Mouse (Mus musculus) testis, postnatal 14 days (tissue): Measurements from ENCODE around the gene 9930022D16Rik.

ENCODE experiments used
- DNase-seq: peaks from one replicate; pipeline ENCODE4 v3.0.0; 2021; ENCODE audit warnings: low spot score

Gene 9930022D16Rik

DNA sequence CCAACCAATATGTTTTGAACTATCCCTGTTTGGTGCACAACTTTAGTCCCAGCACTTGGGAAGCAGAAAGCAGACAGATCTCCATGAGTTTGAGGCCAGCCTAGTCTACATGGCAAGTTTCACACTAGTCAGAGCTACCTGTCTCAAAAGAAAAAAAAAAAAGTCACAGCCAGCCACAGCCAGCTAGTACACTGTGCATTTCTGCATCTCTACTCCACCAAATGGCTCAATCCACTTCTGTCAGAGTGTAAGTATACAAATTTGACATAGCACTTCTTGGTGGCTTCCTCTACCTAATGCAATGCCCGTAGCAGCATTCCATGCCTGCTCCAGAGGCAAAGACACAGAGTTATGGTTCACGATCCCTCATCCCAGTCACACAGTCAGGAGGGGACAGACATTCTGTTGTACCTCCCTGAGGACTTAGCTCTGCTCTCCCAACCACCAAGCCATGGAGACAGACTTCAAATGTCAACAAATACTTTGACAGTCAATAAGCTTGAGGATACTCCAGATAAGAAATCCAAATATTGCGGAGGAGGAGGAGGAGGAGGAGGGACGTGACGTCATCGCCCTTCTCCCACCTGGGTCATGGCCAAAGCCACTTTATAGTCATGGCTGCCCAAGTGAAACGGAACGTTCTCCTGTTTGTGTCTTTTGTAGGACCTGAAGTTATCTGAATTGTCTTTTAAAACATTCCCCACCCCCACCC, 3.1 kb downstream of the 9930022D16Rik start:
- no peak for DNase-seq

DNA sequence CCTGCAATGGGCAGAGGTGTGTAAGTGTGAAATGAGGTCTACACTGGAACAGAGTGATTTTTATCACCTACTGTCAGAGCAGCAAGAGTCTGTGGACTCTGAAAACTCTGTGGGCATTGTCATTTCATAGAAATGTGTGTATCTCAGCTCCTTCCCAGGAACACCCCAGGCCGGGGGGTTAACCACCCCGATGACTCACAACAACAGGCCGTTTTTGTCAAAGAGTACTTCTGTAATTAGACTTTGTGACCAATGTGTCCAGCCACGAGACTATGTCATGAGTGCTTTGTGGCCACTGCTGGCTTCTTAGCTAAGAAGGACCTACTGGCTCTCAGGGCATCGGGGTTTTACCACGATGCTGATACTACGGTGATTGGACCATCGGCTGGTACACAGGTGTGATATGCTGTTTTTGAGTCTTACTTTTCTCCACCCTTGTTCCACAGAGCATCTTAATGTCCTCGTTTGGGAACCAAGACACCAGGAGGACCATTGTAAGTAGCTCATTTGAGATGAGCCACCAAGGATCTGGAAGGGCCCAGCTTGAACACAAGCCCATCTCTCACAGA, 3.8 kb downstream of the 9930022D16Rik start:
- DNase-seq = no peak

DNA sequence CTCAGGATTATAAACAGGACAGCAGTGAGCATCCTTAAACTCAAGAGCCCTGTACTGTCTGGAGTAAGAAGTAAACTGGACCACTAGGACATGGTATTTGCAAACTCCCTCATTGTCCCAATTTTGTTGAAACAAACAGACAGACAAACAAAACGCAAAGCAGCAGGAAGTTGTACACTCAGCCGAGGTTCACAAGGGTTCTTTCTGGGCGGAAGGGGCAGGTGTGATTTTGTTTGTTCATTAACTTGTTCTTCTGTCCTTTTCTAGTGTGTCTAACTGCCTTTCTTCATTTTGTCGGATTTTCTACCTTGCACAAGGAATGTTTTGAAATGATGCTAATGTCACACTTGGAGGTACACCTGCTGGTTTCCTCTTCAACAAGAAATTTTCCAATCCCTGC, 5.7 kb downstream of the 9930022D16Rik start:
- no peak for DNase-seq

DNA sequence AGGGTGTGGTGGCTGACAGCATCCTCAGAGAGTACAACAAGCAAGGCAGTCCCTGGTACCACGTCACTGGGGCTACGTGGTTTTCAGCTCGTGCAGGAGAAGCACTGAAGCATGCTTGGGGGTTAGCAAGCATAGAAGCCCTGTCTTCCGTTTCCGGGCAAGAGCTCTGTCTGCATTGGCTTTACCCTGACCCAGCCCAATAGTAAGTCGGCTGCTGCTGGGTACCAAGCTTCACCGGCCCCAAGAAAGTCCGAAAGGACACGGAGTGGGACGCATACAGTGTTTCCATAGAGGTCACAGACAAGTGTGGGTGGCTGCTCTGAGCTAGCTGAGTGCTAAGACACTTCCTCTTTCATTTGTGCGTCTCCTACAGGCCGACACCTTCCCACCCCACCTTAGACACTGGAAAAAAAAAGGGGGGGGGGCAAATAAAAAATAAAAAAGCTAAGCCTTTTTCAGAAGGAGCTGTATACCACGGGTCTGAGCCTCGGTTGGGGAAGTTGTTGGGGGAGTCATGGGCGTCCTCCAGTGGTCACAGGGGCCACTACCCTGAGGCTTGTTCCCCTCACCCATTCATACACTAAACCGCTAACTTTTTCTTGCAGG, 6.3 kb downstream of the 9930022D16Rik start:
- no peak for DNase-seq

DNA sequence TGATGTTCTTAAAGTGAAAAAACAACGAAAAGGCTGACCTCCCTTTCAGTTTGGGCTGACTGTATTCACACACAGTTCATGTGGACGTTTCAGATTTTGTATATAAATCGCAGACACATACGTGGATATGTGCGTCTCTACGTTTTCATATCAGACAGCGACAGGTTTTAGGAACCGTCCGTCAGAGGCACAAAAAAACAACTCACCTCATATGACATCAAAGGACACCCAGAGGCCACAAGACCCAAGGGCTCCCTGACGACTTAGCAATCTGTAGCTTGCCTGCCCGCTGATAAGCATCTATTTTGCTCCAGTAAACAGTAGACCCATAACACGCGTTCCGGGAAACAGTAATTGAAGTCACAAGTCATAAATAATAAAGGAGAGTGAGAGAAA, 6.8 kb downstream of the 9930022D16Rik start:
- no peak for DNase-seq

DNA sequence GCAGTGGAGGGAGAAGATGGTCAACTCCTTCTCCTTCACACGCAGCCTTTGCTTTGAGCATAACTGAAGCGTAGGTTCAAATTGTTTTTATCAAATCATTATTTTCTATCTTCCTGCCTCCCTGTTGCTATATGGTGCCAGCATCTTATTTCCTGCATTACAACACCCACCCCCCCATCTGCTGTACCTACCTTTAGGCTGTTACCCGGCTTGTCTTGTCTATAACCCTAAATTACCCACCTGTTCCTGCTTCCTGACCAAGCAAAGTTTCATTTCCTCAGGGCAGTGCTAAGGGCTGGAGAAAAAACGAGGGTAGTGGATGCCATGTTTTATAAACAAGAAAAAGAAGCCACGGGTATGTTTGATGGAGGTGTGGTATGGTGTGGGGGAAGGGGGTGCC, 7.5 kb downstream of the 9930022D16Rik start:
- no peak for DNase-seq

DNA sequence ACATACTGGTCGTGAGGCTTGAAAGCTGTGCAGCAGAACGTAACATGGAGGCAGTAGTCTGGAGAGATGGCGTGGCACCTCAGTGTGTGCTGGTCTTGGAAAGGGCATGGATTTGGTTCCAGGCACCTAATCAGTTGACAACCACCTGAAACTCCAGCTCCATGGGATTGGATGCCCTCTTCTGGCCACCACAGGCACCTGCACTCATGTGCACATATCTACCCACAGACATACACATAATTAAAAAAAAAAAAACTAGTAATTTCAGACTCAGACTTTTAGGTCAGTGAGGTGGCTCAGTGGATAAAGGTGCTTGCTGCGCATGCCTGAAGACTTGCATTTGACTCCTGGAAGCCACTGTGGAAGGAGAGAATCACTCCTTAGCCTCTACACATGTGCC, 8.5 kb downstream of the 9930022D16Rik start:
- no peak for DNase-seq

DNA sequence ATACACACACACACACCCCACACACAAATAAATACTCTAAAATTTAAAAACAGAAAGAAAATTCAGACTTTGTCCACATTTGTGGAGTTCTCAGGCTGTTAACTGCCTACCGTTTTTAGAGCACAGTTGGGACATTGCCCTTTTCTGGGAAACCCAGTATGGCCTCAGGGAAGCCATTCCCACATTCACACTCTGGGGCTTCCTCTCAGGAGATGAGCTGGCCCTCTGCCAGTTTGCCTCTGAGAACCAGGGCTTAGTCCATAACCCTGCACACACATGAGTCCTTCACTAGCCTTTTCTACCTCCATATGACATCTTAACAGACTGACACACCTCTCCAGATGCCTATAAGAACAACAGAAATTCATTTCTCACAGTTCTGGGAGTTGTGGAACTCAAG, 9.6 kb downstream of the 9930022D16Rik start:
- no peak for DNase-seq

DNA sequence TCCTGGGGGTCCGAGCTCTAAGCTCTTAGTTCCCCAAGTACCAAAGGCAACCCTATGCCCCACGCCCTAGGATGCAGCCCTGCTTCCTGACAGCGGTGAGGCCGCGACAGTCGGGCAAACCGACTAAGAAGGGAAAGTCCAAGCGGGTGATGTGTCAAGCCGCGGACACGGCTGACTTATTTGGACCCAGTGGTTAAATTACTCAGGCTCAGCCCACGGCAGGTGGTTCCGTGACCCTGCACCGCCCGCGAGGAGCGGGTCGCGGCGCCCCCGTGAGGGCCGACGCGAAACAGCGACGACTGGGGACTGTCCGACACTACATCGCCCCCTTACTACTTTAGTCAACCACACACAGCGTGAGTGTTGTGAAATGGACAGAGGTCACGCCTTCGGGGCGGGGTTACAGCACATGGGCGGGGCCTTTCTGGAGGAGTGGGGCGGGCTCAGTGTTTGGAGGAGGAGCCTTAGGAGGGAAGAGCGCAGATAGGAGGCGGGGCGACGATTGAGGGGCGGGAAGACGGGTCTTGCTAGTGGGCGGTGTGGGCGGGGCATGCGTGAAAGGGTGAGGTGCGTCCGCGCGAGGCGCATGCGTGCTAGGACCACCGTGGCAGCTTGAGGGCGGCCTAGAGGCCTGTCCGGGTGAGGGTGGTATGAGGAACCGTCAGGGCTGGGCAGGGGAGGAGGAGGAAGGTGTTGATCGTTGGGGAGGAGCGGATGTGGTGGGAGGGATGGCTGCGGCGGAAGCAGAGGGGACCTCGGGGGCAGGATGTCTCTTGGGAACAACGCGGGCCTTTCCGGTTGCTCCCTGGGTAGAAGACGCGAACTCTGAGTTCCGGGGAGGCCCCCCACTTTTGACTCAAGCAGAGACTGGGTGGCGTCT, 11.9 kb downstream of the 9930022D16Rik start, which contains the start of gene Amz2:
Amz2 (plus strand) TSS at position 555 of the 880 bp plus-strand sequence.
- peak; percentile 98 for DNase-seq

DNA sequence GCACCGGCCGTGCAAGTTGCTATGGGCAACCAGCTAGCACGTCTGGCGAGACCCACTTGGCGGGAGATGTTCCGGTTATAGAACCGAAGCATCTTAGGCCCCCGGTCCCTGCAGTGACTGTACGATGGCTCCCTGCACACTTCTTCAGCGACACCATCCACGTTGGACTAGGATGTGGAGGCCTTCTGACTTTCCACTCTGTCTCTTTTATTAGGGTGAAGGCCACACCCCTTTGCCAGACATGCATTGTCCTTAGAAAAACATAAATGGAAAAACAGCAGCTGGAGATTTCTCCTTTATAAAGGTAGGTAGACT, 12.5 kb downstream of the 9930022D16Rik start:
- DNase-seq = no peak

DNA sequence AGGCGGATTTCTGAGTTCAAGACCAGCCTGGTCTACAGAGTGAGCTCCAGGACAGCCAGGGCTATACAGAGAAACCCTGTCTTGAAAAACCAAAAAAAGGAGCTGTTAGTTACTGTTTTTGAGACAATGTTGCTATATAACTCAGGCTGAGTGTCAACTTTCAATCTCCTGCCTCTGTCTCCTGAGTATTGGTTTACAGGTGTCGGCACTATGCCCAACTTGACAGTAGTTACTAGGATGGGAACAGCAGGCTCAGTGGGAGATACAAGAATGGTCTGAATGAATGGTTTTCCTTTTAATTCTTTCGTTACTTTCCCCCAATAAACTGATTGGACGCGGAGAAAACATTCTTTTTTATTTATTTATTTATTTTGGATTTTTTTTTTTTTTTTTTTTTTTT, 13.6 kb downstream of the 9930022D16Rik start:
- DNase-seq = peak; percentile 53

DNA sequence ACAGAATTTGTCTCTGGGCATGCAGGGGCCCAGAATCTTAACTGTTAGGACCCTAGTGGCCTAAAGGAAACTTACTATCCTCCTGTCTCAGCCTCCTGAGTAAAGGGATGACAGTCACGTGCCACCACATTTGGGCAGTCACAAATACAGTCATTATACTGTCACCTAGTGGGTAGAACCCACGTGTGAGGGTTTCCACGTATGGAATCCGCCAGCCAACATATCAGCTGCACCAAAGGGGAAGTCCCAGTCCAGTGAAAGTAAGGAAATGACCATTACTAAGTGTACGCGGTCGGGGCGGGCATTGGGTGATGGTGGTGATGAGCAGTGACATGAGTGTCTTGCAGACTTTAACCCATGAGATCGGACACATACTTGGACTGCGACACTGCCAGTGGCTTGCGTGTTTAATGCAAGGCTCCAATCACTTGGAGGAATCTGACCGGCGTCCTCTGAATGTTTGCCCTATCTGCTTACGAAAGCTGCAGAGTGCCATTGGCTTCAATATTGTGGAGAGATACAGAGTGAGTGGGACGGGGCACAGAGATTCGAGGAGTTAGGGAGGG, 20.6 kb downstream of the 9930022D16Rik start:
- no peak for DNase-seq

DNA sequence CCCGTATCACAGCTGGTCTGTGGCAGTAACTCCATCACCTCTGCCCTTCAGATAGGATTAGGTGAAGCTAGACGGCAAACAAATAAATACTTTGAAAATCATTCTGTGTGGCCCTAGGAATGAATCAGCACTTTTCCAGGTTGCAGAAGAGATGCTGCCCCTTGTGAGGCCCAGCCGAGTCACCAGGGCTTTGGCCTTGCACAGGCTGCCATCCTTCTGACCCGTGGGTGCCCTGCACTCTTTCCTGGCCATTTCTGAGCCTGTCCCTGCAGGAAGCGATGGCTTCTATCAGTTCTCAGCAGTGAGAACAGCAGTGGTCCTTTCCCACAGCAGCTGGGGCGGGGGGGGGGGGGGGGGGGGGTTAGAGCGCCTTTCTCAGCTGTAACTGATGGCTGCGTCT, 23.2 kb downstream of the 9930022D16Rik start:
- no peak for DNase-seq

DNA sequence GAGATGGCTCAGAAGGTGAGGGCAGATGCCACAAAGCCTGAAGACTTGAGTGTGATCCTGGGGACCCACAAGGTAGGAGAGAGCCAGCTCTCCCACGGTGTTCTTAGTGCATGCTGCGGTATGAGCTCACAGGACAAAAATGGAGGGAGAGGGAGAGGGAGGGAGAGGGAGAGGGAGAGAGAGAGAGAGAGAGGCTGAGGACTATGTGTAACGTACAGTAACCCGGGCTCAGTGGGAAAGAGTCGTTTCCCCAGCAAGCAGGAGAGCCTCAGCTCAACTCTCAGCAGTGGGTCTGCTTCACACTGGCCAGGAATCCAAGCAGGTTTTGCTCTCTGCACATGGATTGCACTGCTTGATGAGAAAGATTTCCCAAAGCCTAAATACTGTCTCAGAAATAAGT, 25.5 kb downstream of the 9930022D16Rik start:
- DNase-seq = no peak

DNA sequence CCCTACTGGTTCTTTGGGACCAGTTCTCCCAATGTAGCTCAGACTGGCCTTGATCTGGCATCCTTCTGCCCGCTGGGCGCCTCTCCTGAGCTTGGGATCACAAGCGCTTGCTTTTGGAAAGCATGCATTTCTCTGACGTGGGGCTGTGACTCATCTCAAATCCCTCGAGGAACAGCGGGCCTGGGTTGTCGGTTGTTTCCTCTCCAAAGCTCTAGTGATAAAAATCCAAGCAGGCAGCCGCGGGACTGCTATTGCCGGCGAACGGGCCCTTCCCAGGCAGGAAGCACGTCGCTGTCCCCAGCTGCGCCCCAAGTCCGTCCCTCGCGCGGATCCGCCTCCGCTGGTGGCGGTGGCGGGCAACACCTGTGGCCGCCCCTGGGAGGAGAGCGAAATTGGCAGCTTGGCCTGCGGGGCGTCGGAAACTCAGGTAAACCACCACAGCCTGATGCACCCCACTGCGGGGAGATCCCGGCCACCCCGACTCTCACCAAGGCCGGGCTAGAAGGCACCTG, 26.2 kb downstream of the 9930022D16Rik start:
- DNase-seq = peak; percentile 43

DNA sequence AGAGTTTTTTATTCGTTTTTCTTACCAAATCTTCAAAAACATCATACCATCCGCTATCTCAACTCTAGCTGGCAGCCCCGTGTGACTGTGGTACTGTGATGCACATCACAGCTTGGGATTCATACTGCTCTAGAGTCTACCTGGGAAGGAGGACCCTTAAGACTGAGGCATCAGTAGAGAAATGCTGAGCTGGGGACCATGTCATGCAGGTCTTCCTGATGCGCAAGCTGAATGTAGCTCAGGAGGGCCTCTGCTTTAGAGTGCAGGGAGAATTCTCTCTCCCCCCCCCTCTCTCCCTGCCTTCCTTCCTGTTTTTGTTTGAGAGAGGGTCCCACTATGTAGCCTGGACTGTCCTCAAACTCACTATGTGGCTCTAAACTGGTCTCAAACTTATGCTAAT, 26.9 kb downstream of the 9930022D16Rik start:
- no peak for DNase-seq

DNA sequence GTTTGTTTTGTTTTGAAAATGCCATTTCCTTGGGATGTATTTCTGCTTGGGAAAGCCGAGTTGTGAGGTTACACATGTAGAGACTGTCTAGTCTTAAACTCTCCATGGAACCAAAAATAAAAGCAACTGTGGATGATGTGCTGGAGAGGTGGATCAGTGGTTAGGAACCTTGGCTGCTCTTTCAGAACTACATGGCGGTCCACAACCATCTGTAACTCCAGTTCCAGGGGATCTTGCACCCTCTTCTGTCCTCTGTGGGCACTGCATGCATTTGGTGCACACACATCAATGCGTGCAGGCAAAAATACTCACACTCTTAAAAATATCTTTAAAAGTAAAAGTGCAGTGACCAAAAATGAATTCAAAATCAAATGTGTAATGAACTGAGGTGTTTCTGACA, 27.4 kb downstream of the 9930022D16Rik start:
- no peak for DNase-seq

DNA sequence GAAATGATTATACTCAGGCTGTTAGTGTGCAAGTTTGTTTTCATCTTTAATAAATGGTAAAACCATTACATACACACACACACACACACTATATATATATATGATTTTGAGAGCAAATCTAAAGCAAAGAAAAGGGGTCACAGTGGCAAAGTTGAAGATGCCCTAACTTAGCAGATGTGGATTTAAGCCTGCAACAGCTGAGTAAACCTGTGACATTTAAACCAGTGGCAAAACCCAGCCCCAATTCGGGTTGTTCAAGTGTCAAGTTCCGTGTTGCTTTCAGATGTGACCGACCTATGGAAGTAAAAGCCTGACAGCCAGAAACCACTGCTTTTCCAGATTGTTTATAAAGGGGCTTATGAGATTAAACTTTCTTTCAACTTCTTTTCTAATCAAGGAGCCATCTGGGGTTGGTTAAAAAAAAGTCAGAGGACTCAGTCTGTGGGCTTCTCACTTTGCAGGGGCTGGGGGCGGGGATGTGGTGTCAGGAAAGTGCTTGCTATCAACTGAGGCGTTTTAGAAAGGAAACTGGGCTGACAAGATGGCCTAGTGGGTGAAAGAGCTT, 28.5 kb downstream of the 9930022D16Rik start:
- DNase-seq = no peak

DNA sequence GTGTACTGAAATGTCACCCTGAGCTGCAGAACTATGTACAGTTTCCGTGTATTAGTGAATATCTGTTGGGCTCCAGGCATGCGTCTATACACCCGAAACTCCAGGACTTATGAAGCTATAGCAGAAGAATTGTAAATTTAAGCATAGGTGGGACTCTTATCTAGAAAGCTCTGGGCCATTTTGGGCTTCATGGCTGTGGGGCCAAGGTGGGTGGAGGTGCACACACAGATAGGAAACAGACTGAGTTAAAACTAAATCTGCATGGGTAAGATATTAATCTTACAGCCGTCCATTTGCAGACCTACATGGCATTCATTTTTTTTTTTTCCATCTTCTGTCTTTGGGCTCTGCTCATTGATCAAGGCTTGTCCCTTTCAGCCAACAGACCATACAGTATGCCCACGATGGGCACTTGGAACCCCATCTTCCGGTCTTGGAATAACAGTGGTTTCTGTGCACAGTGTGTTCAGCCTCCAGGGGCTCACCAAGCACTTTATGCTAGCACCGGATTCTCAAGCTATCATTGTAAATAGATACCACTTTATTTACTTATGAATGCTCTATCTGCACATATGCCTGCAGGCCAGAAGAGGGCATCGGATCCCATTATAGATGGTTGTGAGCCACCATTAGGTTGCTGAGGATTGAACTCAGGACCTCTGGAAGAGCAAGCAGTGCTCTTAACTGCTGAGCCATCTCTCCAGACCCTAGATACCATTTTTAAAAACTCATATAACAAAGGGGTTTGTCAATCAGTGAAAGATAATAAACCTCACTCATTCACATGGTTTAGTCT, 29.9 kb downstream of the 9930022D16Rik start:
- no peak for DNase-seq

DNA sequence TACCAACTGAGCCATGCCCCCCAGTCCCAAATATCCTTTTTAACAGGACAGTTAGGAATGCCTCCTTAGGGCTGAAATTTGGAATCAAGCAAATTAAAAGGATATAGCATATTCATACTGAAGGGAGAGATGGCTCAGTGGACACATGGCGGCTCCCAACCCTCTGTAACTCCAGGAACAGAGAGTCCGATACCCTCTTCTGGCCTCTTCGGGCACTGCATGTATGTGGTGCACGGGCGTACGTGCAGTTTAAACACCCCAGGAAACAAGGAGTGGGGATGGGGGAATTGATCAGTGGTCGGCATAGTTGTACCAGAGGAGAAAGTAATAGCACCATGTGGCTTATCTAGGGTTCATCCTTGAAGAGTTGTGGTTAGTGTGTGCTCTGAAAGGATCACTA, 30.9 kb downstream of the 9930022D16Rik start:
- DNase-seq = no peak

DNA sequence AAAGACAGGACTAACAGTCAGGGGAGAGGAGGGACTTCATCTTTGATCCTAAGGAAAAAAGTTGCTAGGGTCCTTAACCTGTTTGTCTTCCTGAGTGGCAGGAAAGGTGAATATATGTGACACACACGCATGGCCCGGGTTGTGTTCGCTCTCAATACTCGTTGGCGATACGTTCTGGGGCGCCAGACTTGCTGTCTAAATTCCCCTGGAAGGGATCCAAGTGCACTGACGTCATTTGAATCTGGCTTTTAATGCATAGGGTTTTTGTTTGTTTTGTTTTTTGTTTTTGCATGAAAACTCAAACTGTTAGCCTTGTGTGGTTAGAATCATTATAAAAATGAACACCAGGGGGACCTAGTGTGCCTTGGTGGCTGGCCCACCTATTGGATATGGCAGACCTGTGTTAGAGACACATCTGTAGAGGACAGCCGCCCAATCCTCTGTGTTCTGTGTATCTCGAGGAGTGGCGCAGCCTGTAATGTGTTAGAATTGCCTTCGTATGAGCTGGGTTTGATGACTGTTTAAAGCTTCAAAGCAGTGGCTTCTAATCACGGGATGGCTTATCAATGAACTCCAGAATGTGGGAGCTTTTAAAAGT, 31.8 kb downstream of the 9930022D16Rik start:
- DNase-seq = no peak
